Mouse (Mus musculus): ENCODE results near the gene Smco3. TPM values are rescaled to one million over a fixed set of nuclear protein-coding genes. Genes with fewer than 3 reads are reported as not detected.

Smco3 gene
- polyA plus RNA-seq, 1 experiment from 2014 or later, result 1.9 TPM

DNA sequence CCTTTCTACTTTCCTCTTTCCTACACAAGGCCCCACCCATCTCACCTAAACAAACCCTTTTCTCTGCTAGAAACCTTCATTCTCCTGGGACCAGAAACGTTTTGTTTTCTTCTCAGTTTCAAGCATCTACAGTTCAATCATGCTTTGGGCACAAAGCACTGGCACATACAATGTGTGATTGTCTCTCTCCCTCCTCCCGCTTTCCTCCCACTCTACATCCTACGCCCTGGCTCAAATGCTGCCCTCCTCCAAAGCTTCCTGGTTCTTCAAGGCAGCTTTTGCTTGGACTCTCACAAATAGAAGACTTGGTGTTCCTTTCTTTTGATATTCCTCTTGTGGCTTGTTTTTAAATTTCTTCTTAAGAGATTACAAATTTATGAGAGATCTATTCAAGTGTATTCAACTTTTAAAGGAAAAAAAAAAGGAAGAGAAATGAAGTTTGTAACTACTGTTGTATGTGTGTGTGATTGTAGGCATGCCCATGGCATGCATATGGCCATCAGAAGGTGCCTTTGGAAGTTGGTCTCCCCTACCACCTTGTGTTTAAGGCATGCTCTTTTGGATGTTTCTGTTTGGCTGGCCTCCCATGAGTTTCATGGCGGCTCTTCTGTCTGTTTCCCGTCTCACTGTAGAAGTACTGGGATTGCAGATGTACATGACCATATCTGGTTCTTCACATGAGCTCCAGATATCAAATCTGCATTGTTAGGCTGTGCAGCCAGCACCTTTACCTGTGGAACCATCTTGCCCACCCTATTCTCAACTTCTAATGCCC lies 10.6 kb upstream of the Smco3 start:
- Histone ChIP-seq H3K27me3 (ENCODE audit: control insufficient read depth, insufficient read depth, low read length) (no peaks in the 10 kb centered on the region), H3K4me3 (ENCODE audit: low read depth, low read length) (no peak overlapping the region), H3K9me3 (ENCODE audit: control insufficient read depth, low read depth, low read length) (no peaks in the 10 kb centered on the region), H3K4me2 (replicated peaks; ENCODE audit: low read depth, low read length) (no peak overlapping the region), H3K4me1 (ENCODE audit: control insufficient read depth, insufficient read depth, low read length) (no peaks in the 10 kb centered on the region), H3K36me3 (ENCODE audit: control insufficient read depth, insufficient read depth, low read length) (no peaks in the 10 kb centered on the region), H3K9ac (replicated peaks; ENCODE audit: low read depth, low read length) (no peak overlapping the region), H3K27ac (ENCODE audit: low read length) (no peak overlapping the region)
- 79% methylated on average over 5 of the region's 5 CpGs for WGBS
- ATAC-seq (ENCODE audit: insufficient number of reproducible peaks, insufficient read depth, low FRiP score, low read depth), result no peak

DNA sequence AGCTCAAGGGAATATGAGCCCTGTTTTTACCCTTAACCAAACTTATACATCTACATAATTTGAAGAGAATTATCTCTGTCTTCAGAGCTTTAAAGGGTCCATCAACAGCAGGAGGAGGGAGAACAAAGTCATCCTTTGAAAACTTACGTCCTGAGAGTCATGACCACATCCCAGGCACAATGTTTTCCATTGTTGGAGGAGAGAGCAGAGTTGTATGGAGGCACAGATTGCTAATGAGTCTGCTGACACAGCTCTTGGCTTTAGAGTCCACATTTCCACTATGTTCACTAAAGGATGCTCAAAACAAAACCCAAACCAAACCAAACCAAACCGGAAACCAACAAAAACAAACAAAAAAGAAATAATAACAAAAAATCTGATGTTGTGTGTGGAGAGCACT lies 9.7 kb upstream of the Smco3 start:
- WGBS, result 64% methylated on average over 2 of the region's 2 CpGs
- H3K9ac ChIP-seq (replicated peaks; ENCODE audit: low read depth, low read length), result no peak overlapping the region

GRCm38 (mm10) chr6:136837323-136837722 lies 2.1 kb upstream of the Smco3 start:
- 80% methylated on average over 3 of the region's 3 CpGs for WGBS
- ATAC-seq (ENCODE audit: insufficient number of reproducible peaks, insufficient read depth, low FRiP score, low read depth), result no peak
- H3K27ac ChIP-seq (ENCODE audit: low read length), result no peak overlapping the region
- no peak overlapping the region for H3K4me2 ChIP-seq (replicated peaks; ENCODE audit: low read depth, low read length)
- H3K27me3 ChIP-seq (ENCODE audit: control insufficient read depth, insufficient read depth, low read length), result no peaks in the 10 kb centered on the region
- H3K36me3 ChIP-seq (ENCODE audit: control insufficient read depth, insufficient read depth, low read length), result no peaks in the 10 kb centered on the region
- no peak overlapping the region for H3K4me3 ChIP-seq (ENCODE audit: low read depth, low read length)
- H3K9ac ChIP-seq (replicated peaks; ENCODE audit: low read depth, low read length), result no peak overlapping the region
- H3K4me1 ChIP-seq (ENCODE audit: control insufficient read depth, insufficient read depth, low read length), result no peaks in the 10 kb centered on the region
- H3K9me3 ChIP-seq (ENCODE audit: control insufficient read depth, low read depth, low read length), result no peaks in the 10 kb centered on the region

More for the DNA sequence above, 9.7 kb upstream of the Smco3 start:
- Histone ChIP-seq H3K4me1 (ENCODE audit: control insufficient read depth, insufficient read depth, low read length) (no peaks in the 10 kb centered on the region), H3K36me3 (ENCODE audit: control insufficient read depth, insufficient read depth, low read length) (no peaks in the 10 kb centered on the region), H3K9me3 (ENCODE audit: control insufficient read depth, low read depth, low read length) (no peaks in the 10 kb centered on the region), H3K4me2 (replicated peaks; ENCODE audit: low read depth, low read length) (no peak overlapping the region), H3K27ac (ENCODE audit: low read length) (no peak overlapping the region), H3K4me3 (ENCODE audit: low read depth, low read length) (no peak overlapping the region), H3K27me3 (ENCODE audit: control insufficient read depth, insufficient read depth, low read length) (no peaks in the 10 kb centered on the region)
- ATAC-seq (ENCODE audit: insufficient number of reproducible peaks, insufficient read depth, low FRiP score, low read depth), result no peak

DNA sequence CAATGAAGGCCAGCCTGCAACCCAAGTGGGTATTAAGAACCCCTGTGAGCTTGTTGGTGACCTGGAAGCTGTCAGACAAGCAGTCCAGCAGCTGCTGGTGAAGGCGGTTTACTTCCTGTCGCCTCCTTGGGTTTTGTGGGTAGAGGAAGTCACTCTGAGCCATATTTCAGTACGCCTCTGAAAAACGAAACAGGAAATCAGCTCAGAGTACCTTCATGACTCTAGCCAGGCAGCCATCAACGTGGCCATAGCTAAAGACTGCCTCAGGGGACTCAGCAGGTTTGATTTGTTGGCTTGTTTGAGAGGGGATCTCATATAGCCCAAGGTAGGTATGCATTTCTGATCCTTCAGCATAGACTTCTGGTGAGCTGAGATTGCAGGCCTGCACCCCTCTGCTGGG lies 3.5 kb downstream of the Smco3 start:
- H3K27me3 ChIP-seq (ENCODE audit: control insufficient read depth, insufficient read depth, low read length), result no peaks in the 10 kb centered on the region
- no peak for ATAC-seq (ENCODE audit: insufficient number of reproducible peaks, insufficient read depth, low FRiP score, low read depth)
- no peaks in the 10 kb centered on the region for H3K36me3 ChIP-seq (ENCODE audit: control insufficient read depth, insufficient read depth, low read length)
- H3K4me3 ChIP-seq (ENCODE audit: low read depth, low read length), result no peak overlapping the region
- WGBS, result 71% methylated on average over 5 of the region's 5 CpGs
- peaks cover 3% of the 10 kb centered on the region; the same call in 1 of the 2 replicates for H3K4me1 ChIP-seq (ENCODE audit: control insufficient read depth, insufficient read depth, low read length)
- no peak overlapping the region for H3K27ac ChIP-seq (ENCODE audit: low read length)
- H3K9me3 ChIP-seq (ENCODE audit: control insufficient read depth, low read depth, low read length), result no peaks in the 10 kb centered on the region
- no peak overlapping the region for H3K4me2 ChIP-seq (replicated peaks; ENCODE audit: low read depth, low read length)
- H3K9ac ChIP-seq (replicated peaks; ENCODE audit: low read depth, low read length), result no peak overlapping the region

DNA sequence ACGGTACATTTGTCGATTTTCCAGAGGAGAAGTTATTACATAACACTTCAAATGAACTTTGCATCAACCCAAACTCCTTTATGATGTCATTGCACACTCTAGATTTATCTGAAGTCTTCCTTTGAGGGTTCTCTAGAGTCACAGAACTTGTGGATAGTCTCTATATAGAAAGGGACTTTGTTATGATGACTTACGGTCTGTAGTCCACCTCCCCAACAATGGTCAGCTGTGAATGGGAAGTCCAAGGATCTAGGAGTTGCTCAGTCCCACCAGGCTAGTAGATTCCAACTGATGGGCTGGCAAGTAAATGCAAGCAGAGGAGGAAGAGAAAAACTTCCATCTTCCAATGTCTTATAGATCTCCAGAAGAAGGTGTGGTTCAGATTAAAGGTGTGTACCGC lies 6.6 kb downstream of the Smco3 start:
- H3K27me3 ChIP-seq (ENCODE audit: control insufficient read depth, insufficient read depth, low read length), result no peaks in the 10 kb centered on the region

GRCm38 (mm10) chr6:136827881-136828561 lies 7.2 kb downstream of the Smco3 start, which contains the start of gene Wbp11:
Gene Wbp11, minus strand, starts transcription at chr6:136828233.
- peak within 1 kb of the TSS; percentile 78 for H3K27ac ChIP-seq (ENCODE audit: low read length)
- H3K27me3 ChIP-seq (ENCODE audit: control insufficient read depth, insufficient read depth, low read length), result no peaks in the 10 kb centered on the region
- H3K9me3 ChIP-seq (ENCODE audit: control insufficient read depth, low read depth, low read length), result no peaks in the 10 kb centered on the region
- peak; percentile 100 for ATAC-seq (ENCODE audit: insufficient number of reproducible peaks, insufficient read depth, low FRiP score, low read depth)
- peak within 1 kb of the TSS; percentile 81 for H3K4me2 ChIP-seq (replicated peaks; ENCODE audit: low read depth, low read length)
- peaks cover 21% of the 10 kb centered on the region for H3K36me3 ChIP-seq (ENCODE audit: control insufficient read depth, insufficient read depth, low read length)
- under 1% methylated on average over 45 of the region's 45 CpGs for WGBS
- H3K4me1 ChIP-seq (ENCODE audit: control insufficient read depth, insufficient read depth, low read length), result peaks cover 3% of the 10 kb centered on the region; the same call in 1 of the 2 replicates
- peak within 1 kb of the TSS; percentile 99 for H3K9ac ChIP-seq (replicated peaks; ENCODE audit: low read depth, low read length)
- peak within 1 kb of the TSS; percentile 83 for H3K4me3 ChIP-seq (ENCODE audit: low read depth, low read length)

More for the DNA sequence above, 6.6 kb downstream of the Smco3 start:
- Histone ChIP-seq H3K27ac (ENCODE audit: low read length) (peak overlapping the region; percentile 11), H3K9me3 (ENCODE audit: control insufficient read depth, low read depth, low read length) (no peaks in the 10 kb centered on the region), H3K4me3 (ENCODE audit: low read depth, low read length) (peak overlapping the region; percentile 83), H3K4me2 (replicated peaks; ENCODE audit: low read depth, low read length) (peak overlapping the region; percentile 39), H3K9ac (replicated peaks; ENCODE audit: low read depth, low read length) (no peak overlapping the region; the same call in 1 of the 2 replicates), H3K36me3 (ENCODE audit: control insufficient read depth, insufficient read depth, low read length) (peaks cover 18% of the 10 kb centered on the region), H3K4me1 (ENCODE audit: control insufficient read depth, insufficient read depth, low read length) (peaks cover 3% of the 10 kb centered on the region; the same call in 1 of the 2 replicates)
- no peak for ATAC-seq (ENCODE audit: insufficient number of reproducible peaks, insufficient read depth, low FRiP score, low read depth)
- WGBS, result 35% methylated on average over 4 of the region's 4 CpGs

GRCm38 (mm10) chr6:136827516-136827880 lies 7.8 kb downstream of the Smco3 start, which contains the start of gene BC049715:
Gene BC049715, plus strand, starts transcription at chr6:136827626.
- H3K36me3 ChIP-seq (ENCODE audit: control insufficient read depth, insufficient read depth, low read length), result peaks cover 26% of the 10 kb centered on the region
- peak within 1 kb of the TSS; percentile 83 for H3K4me3 ChIP-seq (ENCODE audit: low read depth, low read length)
- peak; percentile 3; the same call in 1 of the 2 replicates for ATAC-seq (ENCODE audit: insufficient number of reproducible peaks, insufficient read depth, low FRiP score, low read depth)
- peak within 1 kb of the TSS; percentile 99 for H3K9ac ChIP-seq (replicated peaks; ENCODE audit: low read depth, low read length)
- H3K27me3 ChIP-seq (ENCODE audit: control insufficient read depth, insufficient read depth, low read length), result no peaks in the 10 kb centered on the region
- no peaks in the 10 kb centered on the region for H3K9me3 ChIP-seq (ENCODE audit: control insufficient read depth, low read depth, low read length)
- peak within 1 kb of the TSS; percentile 81 for H3K4me2 ChIP-seq (replicated peaks; ENCODE audit: low read depth, low read length)
- H3K4me1 ChIP-seq (ENCODE audit: control insufficient read depth, insufficient read depth, low read length), result peaks cover 3% of the 10 kb centered on the region; the same call in 1 of the 2 replicates
- H3K27ac ChIP-seq (ENCODE audit: low read length), result peak within 1 kb of the TSS; percentile 78
- WGBS, result under 1% methylated on average over 34 of the region's 34 CpGs

GRCm38 (mm10) chr6:136827116-136827515 lies 8.1 kb downstream of the Smco3 start:
- Histone ChIP-seq H3K4me3 (ENCODE audit: low read depth, low read length) (peak overlapping the region; percentile 83), H3K9me3 (ENCODE audit: control insufficient read depth, low read depth, low read length) (no peaks in the 10 kb centered on the region), H3K27ac (ENCODE audit: low read length) (no peak overlapping the region), H3K9ac (replicated peaks; ENCODE audit: low read depth, low read length) (peak overlapping the region; percentile 99), H3K4me1 (ENCODE audit: control insufficient read depth, insufficient read depth, low read length) (peaks cover 3% of the 10 kb centered on the region; the same call in 1 of the 2 replicates), H3K4me2 (replicated peaks; ENCODE audit: low read depth, low read length) (peak overlapping the region; percentile 81), H3K27me3 (ENCODE audit: control insufficient read depth, insufficient read depth, low read length) (no peaks in the 10 kb centered on the region), H3K36me3 (ENCODE audit: control insufficient read depth, insufficient read depth, low read length) (peaks cover 30% of the 10 kb centered on the region)
- no peak for ATAC-seq (ENCODE audit: insufficient number of reproducible peaks, insufficient read depth, low FRiP score, low read depth)
- WGBS, result 15% methylated on average over 7 of the region's 7 CpGs
